Mouse (Mus musculus): ENCODE measurements around the gene Sox11. TPM values are rescaled to one million over a fixed set of nuclear protein-coding genes. Genes with fewer than 3 reads are reported as not detected.
A peak's percentile ranks its signal among the peaks of the same experiment; 100 is the strongest.

The Sox11 gene
- total RNA-seq (2021), result 10 to 100 TPM; 10.6 to 12.0 TPM
- long read RNA-seq, experiment 1, full-length matches to known transcripts, result 13 of 13 reads
- long read RNA-seq, experiment 1, partial matches to known transcripts, result 0 of 13 reads
- long read RNA-seq, experiment 1, other reads (novel, unspliced or antisense), result 0 of 13 reads
- long read RNA-seq, experiment 2, full-length matches to known transcripts, result 7 of 7 reads
- long read RNA-seq, experiment 2, partial matches to known transcripts, result 0 of 7 reads
- long read RNA-seq, experiment 2, other reads (novel, unspliced or antisense), result 0 of 7 reads

- DNase-seq (ENCODE audit: low spot score in 2 of 2), result peak in 1 of 2 experiments; percentile 38
Measured at GRCm38 (mm10) chr12:27341871-27342690, at the start of gene Sox11. Sox11 (minus strand) TSS chr12:27342574.

- DNase-seq (ENCODE audit: low spot score in 2 of 2), result no peak
Measured at GRCm38 (mm10) chr12:27391652-27392305, 49.4 kb upstream of the Sox11 start.

DNA sequence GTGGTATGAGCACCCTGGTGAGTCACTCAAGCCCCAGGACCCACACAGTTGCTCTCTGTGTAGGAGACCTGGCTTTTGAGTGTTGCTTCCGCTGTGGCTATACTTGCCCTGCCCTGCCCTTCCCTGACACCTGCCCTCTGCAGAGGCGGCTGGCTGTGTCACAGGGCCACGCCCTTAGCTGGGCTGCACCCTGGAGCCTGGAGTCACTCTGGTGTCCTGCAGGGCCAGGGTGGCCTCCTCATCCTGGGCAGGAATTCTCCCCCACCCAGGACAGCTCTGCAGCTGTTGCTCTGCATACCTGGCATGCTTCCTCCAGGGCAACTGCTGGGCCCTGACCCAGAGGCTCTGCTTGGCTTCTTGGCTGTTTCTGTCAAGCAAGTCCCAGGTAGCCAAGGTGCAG, 48.1 kb upstream of the Sox11 start:
- peak; percentile 18 to 19 for DNase-seq (ENCODE audit: low spot score in 2 of 2)

DNA sequence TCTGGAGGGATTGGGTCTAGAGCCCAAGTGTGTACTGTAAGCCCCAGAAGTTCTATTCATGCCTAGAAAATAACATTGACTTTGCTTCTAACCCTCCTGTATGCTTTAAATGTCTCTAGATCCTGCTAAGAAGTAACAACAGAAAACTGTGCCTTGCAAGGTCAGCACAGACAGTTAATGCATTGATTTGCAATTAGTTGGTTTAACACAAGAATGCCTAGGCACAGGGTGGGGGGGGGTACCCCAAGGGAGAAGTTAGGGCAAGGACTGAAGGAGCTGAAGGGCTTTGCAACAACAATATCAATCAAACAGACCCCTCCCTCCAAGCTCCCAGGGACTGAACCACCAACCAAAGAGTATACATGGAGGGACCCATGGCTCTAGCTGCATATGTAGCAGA, 47.1 kb upstream of the Sox11 start:
- DNase-seq (ENCODE audit: low spot score in 2 of 2), result no peak

DNA sequence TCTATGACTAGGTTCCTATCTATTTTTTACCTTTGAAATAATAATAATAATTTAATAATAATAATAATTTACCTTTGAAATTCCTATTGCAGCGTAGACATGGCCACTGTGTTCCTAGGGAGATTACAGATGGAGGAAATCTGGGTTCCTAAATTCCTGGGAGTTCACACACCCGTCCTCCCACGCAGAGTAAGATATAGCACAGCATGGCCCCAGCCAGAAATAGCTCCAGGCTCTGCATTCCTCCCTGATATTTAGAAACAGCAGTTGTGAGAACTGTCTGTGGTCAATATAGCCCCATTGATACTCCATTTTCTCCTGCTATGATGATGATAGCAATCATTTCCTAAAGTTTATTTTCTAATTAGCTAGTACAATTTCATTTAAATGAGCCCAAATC, 30.1 kb upstream of the Sox11 start:
- no peak for DNase-seq (ENCODE audit: low spot score in 2 of 2)

DNA sequence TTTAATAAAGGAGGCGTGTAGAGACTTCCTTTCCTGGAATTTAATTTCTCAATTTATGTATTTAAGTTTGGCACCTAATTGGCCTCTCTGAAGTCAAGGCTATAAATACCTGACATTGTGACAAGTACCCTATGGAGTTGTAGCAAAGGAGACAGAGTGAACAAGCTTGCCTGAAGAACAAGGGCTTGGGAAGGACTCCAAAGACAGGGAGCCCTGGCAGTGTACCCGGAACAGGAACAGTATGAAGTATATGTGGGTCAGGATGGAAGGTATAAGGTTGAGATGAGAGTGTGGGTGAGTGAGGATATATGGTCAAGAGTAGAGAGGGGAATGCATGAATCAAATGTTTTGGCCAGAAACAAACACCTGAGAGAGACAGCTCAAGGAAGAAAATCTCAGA, 28.4 kb upstream of the Sox11 start:
- no peak for DNase-seq (ENCODE audit: low spot score in 2 of 2)

GRCm38 (mm10) chr12:27367476-27367875, 25.1 kb upstream of the Sox11 start:
- no peak for DNase-seq (ENCODE audit: low spot score in 2 of 2)

GRCm38 (mm10) chr12:27363840-27364640, 21.7 kb upstream of the Sox11 start:
- DNase-seq (ENCODE audit: low spot score in 2 of 2), result no peak

DNA sequence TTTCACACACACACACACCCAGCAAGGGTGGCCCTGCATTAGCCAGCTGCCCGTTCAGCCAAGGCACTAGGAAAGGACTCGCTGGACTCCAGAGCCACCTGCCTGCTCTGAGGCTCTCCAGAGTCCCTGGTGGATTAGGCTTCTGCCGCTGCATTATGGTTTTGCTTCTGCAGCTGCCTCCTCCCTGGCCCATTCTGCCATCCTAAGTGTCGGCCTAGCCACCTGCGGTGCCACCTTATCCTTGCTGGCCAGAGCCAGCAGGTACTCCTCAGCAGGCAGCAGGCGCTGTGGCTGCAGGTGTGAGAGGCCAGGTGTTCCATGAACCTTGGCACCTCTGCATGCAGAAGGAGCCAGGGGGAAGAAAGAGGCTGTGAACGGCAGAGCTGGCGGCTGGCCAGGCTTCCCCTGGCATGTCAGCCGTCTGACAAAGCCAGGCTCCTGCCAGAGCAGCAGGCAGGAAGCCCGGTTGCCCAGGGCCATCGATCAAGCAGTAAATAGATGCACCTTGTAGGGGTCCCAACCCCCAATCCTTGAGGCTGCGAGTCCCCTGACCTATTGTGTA, 14.8 kb upstream of the Sox11 start:
- peak in 1 of 2 experiments; percentile 12 for DNase-seq (ENCODE audit: low spot score in 2 of 2)

DNA sequence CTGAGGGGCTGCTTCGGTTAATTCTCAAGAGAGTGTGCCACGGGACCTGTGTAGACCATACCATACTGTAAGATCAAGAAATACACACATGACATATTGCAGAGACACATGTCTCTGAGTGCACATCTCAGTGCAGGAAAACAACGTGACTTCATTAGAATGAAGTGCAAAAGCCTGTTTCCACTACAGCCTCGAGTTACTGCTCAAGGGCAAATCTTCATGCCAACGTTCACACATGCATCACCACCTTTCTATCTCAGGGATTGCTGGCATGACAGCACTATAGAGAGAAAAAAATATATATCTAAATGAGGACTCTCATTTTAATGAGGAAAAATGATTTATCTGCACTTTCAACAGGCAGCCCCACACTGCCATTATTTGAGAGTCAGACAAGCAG, 14.2 kb upstream of the Sox11 start:
- DNase-seq (ENCODE audit: low spot score in 2 of 2), result no peak

- DNase-seq (ENCODE audit: low spot score in 2 of 2), result no peak
Measured at GRCm38 (mm10) chr12:27343606-27344410, 1.4 kb upstream of the Sox11 start.

DNA sequence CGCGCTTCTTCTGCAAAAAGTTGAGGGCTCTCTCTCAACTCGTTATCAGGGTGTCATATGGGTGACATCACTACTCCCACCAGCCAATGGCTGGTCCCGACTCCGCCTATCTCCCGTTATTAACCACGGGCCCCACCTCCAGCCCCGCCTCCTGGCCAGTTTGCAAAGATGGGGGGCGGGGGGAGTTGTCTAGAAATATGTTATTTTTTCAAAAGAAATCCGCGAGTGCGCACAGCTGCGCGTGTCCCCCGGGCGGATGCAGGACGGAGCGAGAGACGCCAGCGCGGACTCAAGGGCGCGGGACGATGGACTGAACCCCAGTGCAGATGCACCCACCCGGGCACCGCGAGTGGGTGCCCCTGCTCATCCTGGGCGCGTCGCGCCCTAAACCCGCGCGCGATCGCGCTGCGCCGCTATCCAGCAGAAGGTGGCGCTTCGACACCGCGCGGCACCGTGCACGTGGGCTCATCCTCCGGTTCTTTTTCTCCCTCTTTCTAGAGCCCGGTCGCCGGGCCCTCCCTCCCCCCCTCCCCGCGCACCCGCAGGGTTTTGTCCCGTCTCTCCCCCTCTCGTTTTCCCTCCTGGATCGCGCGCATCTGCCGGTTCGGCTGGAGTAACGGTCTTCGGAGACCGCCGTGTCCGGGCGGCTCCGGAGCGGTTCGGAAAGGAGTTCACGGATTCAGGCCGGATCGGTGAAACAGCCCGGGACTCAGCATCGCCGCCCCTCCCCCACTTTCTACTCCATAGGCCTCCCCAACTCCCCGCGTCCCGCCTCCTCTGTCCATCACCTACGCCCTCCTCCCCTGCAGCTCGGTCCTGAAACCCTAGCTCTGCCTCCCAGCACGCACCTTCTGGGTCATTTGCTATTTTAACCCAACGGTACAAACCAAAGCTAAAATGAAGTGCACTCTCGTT, 574 bp upstream of the Sox11 start:
- peak; percentile 88 to 92 for DNase-seq (ENCODE audit: low spot score in 2 of 2)

GRCm38 (mm10) chr12:27341130-27341870, 1.1 kb downstream of the Sox11 start:
- DNase-seq (ENCODE audit: low spot score in 2 of 2), result peak; percentile 26 to 61

DNA sequence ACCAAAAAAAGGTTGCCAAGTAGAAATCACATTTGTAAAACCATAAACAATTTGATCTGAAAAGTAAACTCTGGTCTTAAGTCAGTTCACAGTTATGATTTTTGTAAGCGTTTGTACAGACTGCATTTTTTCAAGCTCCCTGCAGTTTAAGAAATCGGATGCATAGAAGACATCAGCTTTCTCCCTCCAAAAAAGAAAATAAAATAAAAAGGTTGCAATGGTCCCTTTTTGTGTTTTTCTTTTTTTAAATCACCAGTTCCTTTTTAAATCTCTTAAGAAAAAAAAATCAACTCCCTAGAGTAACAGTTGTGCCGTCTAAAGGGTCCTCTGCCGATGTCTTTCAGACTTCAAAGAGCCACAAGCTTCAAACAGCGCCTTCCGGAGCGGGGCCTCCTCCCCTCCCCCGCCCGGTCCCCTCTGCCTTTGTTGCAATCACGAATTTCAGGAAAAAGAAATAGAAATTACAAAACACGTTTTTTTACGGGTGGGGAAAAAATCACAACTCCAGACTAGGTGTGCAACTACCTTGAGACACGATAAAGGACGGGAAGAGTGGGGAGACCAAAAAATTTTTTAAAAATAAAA, 1.8 kb downstream of the Sox11 start:
- DNase-seq (ENCODE audit: low spot score in 2 of 2), result no peak

DNA sequence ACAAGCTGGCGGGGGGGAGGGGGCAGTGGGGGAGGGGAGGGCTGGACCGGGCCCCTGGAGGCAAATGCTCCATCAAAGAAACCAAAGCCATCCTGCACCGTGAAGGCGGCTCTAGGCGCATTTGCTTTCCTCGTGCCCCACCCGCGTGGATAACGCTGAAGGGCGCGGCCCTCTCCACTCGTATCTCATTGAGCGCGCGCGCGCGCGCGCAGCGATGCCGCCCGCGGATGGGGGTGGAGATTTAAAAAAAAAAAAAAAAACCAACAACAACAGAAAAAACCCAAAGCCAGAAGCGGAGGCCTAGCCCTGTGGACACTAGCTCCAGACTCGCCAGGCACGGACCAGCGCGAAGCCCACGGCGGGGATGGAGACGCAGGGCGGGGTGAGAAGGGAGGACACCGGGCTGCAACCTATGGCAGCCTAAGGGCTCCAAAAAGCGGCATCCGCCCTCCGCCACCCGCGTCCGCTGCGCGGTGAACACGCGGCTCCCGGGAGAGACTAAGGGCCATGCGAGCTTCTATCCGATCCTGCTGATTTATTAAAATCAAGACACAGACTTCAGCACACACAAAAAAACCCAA, 3.1 kb downstream of the Sox11 start:
- peak; percentile 42 to 59 for DNase-seq (ENCODE audit: low spot score in 2 of 2)

DNA sequence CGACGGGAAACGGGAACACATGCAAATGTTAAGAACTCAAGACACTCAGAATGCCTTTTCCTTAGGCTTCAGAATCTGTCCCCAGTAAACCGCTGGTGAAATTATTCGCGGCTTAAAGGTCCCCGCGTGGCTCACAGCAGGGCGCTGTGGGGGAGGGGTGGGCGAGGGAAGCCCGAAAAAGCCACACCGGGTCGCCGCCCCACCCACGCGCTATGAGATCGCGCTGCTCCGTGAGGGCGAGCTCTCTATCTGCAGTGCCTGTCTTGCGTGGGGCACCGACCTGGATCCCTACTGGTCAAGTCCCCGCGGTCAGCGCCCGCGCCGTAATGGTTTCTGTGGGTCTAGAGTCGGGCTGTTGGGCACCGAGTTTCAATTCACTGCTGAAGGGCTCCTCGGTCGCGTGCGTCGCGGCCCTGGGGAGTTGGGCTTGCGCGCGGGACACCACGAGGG, 3.6 kb downstream of the Sox11 start:
- DNase-seq (ENCODE audit: low spot score in 2 of 2), result peak; percentile 36 to 39

DNA sequence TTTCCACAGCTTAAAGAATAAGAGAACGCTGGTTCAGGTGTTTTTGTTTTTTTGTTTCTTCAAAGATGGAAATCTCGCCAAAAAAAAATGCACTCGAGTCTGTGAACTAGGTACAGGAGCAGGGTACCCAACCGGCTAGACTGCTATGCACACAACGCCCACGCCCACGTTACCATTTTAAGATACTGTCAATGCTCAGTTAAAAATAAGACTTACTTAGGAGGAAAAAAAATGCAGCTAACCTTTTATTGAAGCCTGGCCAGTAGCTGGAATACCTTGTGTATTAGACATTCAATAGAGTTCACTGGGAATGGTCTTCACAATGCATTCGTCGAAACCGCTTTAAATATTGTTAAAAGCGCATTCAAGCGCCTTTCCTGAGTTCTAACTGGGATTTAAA, 4.3 kb downstream of the Sox11 start:
- DNase-seq (ENCODE audit: low spot score in 2 of 2), result no peak
